Mouse (Mus musculus): ENCODE results near the gene Mapk6. TPM values are rescaled to one million over a fixed set of nuclear protein-coding genes. Genes with fewer than 3 reads are reported as not detected.

The Mapk6 gene
- polyA plus RNA-seq, 1 experiment from 2014 or later = 41.6 TPM

DNA sequence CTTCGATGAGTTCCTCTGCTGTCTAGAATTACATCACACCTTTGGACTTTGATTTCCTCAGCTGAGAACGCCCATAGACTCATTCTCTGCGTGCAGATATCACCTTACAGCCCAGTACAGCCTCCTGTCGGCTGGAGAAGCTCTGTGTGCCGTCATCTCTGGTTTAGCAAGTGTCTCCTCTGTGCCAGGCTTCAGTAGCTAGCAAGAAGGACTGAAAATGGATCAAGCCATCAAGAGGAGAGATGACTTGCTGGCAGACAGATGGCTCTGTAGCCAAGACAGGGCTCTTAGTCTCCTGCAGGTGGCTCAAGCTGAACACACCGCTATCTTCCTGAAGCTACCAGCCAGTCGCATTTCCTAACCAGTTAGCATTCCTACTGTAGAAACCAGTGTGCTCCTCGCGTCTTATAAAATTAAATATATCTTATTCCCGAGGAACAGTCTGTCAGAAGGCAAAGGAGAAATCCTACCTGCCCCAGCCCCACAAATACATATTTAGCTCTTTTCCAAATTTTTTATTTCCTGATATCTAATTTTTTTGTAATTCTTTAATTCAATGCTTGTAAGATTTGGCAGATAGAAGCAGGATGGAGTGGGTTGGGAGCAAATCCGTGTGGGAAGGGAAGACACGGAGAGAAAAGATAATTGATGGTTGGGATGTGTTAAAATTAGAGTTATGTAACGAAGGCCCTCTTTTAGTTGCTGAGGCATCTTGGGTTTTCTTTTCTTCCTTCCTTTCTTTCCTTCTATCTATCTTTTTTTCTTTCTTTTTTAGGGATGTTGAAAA lies 87.5 kb downstream of the Mapk6 start:
- Histone ChIP-seq H3K4me3 (ENCODE audit: low read length) (no peak overlapping the region), H3K27me3 (ENCODE audit: control insufficient read depth, insufficient read depth, low read length) (no peaks in the 10 kb centered on the region), H3K4me2 (ENCODE audit: low read depth, low read length) (no peak overlapping the region), H3K27ac (ENCODE audit: low read length) (no peak overlapping the region; the same call in 1 of the 2 replicates), H3K9ac (ENCODE audit: low read length) (no peak overlapping the region), H3K36me3 (ENCODE audit: control insufficient read depth, insufficient read depth) (no peaks in the 10 kb centered on the region), H3K9me3 (replicated peaks; ENCODE audit: control insufficient read depth, low read length) (no peaks in the 10 kb centered on the region), H3K4me1 (ENCODE audit: control insufficient read depth, insufficient read depth, low read length) (peaks cover 10% of the 10 kb centered on the region)
- ATAC-seq (replicated peaks; ENCODE audit: extremely low read depth, insufficient read depth, low FRiP score) = 0 out of 2 replicates have a peak, but pooled peaks have one; percentile 49
- 61% methylated on average over 13 of the region's 13 CpGs for WGBS

GRCm38 (mm10) chr9:75319365-75319764 lies 90.4 kb downstream of the Mapk6 start:
- Histone ChIP-seq H3K4me3 (ENCODE audit: low read length) (no peak overlapping the region), H3K9me3 (replicated peaks; ENCODE audit: control insufficient read depth, low read length) (no peaks in the 10 kb centered on the region), H3K9ac (ENCODE audit: low read length) (peak overlapping the region; percentile 40; the same call in 1 of the 2 replicates), H3K27me3 (ENCODE audit: control insufficient read depth, insufficient read depth, low read length) (no peaks in the 10 kb centered on the region), H3K4me2 (ENCODE audit: low read depth, low read length) (no peak overlapping the region), H3K36me3 (ENCODE audit: control insufficient read depth, insufficient read depth) (no peaks in the 10 kb centered on the region), H3K27ac (ENCODE audit: low read length) (peak overlapping the region; percentile 76), H3K4me1 (ENCODE audit: control insufficient read depth, insufficient read depth, low read length) (peaks cover 20% of the 10 kb centered on the region)
- 73% methylated on average over 3 of the region's 3 CpGs for WGBS
- ATAC-seq (replicated peaks; ENCODE audit: extremely low read depth, insufficient read depth, low FRiP score) = no peak

Other genes with a start within 250 kb of the Mapk6 start
- gene Myo5c, start 178.0 kb downstream of the Mapk6 start, polyA plus RNA-seq (2015; fragmentation: Nextera tagmentation; extraction: Ambion mirVana) = 2.5 and 4.7 TPM in 2 replicates
- gene Gnb5, start 103.7 kb downstream of the Mapk6 start, polyA plus RNA-seq (2015; fragmentation: Nextera tagmentation; extraction: Ambion mirVana) = 62.6 and 66.9 TPM in 2 replicates
- not detected in 2 replicates for gene Bcl2l10, start 62.2 kb downstream of the Mapk6 start, polyA plus RNA-seq (2015; fragmentation: Nextera tagmentation; extraction: Ambion mirVana)
- 28.1 and 32.0 TPM in 2 replicates for gene Leo1, start 31.5 kb upstream of the Mapk6 start, polyA plus RNA-seq (2015; fragmentation: Nextera tagmentation; extraction: Ambion mirVana)
- gene Tmod3, start 149.7 kb upstream of the Mapk6 start, polyA plus RNA-seq (2015; fragmentation: Nextera tagmentation; extraction: Ambion mirVana) = 90.3 and 91.7 TPM in 2 replicates
- 5.8 TPM in 2 replicates for gene Tmod2, start 201.3 kb upstream of the Mapk6 start, polyA plus RNA-seq (2015; fragmentation: Nextera tagmentation; extraction: Ambion mirVana)
- gene Lysmd2, start 215.7 kb upstream of the Mapk6 start, polyA plus RNA-seq (2015; fragmentation: Nextera tagmentation; extraction: Ambion mirVana) = 18.7 and 20.8 TPM in 2 replicates

All from heart, embryonic 16.5 days (tissue).